Mouse (Mus musculus) forebrain, postnatal 0 days (tissue): ENCODE data around the gene Siglece. TPM values are rescaled to one million over a fixed set of nuclear protein-coding genes. Genes with fewer than 3 reads are reported as not detected.

Experiments
- ATAC-seq: fragments of 200-750 bp; cut with Nextera tagmentation; 2 replicates; pipeline ENCODE4 v1.8.0; 2017; ENCODE audit warnings: mild to moderate bottlenecking, moderate library complexity
- DNase-seq: peaks from one replicate; pipeline ENCODE4 v3.0.0-alpha.2; 2015
- H3K27ac ChIP-seq: fragments of 300-500 bp; sonication (generic); 2 replicates; pipeline ENCODE4 v1.5.1; 2014; ENCODE audit warnings: low read depth, mild to moderate bottlenecking, antibody characterized with exemption, low read length, moderate library complexity, mixed read lengths
- H3K27me3 ChIP-seq: fragments of 300-500 bp; sonication (generic); 2 replicates; pipeline ENCODE4 v1.6.1; 2014; ENCODE audit warnings: mild to moderate bottlenecking, low read length, mixed read lengths; ENCODE audit not compliant: insufficient read depth
- H3K36me3 ChIP-seq: fragments of 300-500 bp; sonication (generic); 2 replicates; pipeline ENCODE4 v1.6.1; 2014; ENCODE audit warnings: mild to moderate bottlenecking, moderate library complexity; ENCODE audit not compliant: insufficient read depth
- H3K4me1 ChIP-seq: fragments of 300-500 bp; sonication (generic); 2 replicates; pipeline ENCODE4 v1.6.1; 2014; ENCODE audit warnings: antibody characterized with exemption; ENCODE audit not compliant: insufficient read depth
- H3K4me2 ChIP-seq: fragments of 300-500 bp; sonication (generic); 2 replicates; pipeline ENCODE4 v1.6.1; 2014; ENCODE audit warnings: low read depth, mild to moderate bottlenecking, moderate library complexity
- H3K4me3 ChIP-seq: fragments of 300-500 bp; sonication (generic); 2 replicates; pipeline ENCODE4 v1.5.1; 2014; ENCODE audit warnings: low read depth, low read length, mixed read lengths
- H3K9ac ChIP-seq: fragments of 300-500 bp; sonication (generic); 2 replicates; pipeline ENCODE4 v1.6.1; 2014; ENCODE audit warnings: mild to moderate bottlenecking
- H3K9me3 ChIP-seq: fragments of 300-500 bp; sonication (generic); 2 replicates; pipeline ENCODE4 v1.6.1; 2016; ENCODE audit warnings: low read length
- CTCF ChIP-seq: sonication (generic); IDR thresholded peaks from 2 replicates; pipeline ENCODE4 v1.5.1; 2016; ENCODE audit warnings: antibody characterized with exemption, control low read depth, low read depth
- WGBS: fragments of 180-500 bp; shearing (Covaris S2); extraction: QIAGEN DNeasy Blood & Tissue Kit; methylation state at CpG from one replicate; pipeline ENCODE4 v1.1.7; 2014; 5-methylcytosine and 5-hydroxymethylcytosine counted together
- polyA plus RNA-seq: library from polyadenylated mRNA; unstranded; fragments of >200 nt; fragmentation: Nextera tagmentation; extraction: Ambion mirVana; gene quantifications from 2 replicates; pipeline ENCODE4 v1.2.1, GENCODE M21; 2015
- total RNA-seq: library from RNA; depleted of rRNA; stranded (reverse); fragments of >200 nt; gene quantifications from 2 replicates; pipeline ENCODE4 v1.2.3, GENCODE M21; 2014; rRNA removed

Siglece gene
- total and polyA plus RNA-seq, 2 experiments from 2014 or later, result 0.31 to 1.2 TPM

GRCm38 (mm10) chr7:43608316-43608824 lies 51.6 kb downstream of the Siglece start:
- no peaks in the 10 kb centered on the region for H3K36me3 ChIP-seq
- H3K9me3 ChIP-seq, result no peaks in the 10 kb centered on the region
- DNase-seq, result no peak
- ATAC-seq, result no peak
- H3K27me3 ChIP-seq, result no peaks in the 10 kb centered on the region
- TF ChIP-seq CTCF, result no peak
- no peaks in the 10 kb centered on the region for H3K4me1 ChIP-seq
- H3K9ac ChIP-seq, result no peak overlapping the region
- H3K4me3 ChIP-seq, result no peak overlapping the region
- no peak overlapping the region for H3K27ac ChIP-seq
- WGBS, result 79% methylated on average over 7 of the region's 7 CpGs
- H3K4me2 ChIP-seq, result no peak overlapping the region

DNA sequence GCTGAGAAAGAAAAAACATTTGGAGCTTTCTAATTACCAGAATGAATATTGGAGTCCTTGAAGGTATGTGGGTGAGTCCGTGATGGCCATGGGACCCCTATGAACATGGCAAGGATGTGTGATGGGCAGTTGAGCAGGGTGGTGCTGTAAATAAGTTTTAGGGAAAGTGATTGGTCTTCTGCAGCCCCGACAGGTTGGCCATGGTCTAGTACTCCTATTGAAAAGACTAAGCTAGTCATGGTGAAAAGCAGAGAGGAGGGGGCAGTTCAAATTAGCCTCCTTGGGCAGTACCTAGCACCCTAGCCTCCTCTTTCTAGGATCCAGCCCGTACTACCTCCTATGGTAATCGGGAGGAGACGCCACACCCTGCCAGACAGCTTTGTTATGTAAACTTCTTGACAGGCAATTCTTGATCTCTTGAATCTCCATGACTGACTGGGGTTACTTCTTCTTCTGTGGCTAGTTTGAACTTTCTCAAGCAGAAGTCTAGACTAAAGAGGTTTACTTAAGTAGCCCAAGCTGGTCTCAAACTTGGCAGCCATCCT lies 52.1 kb downstream of the Siglece start:
- H3K9me3 ChIP-seq, result no peaks in the 10 kb centered on the region
- no peak for TF ChIP-seq CTCF
- no peak overlapping the region for H3K4me3 ChIP-seq
- no peak for ATAC-seq
- 54% methylated on average over 5 of the region's 5 CpGs for WGBS
- DNase-seq, result no peak
- no peak overlapping the region for H3K27ac ChIP-seq
- H3K4me2 ChIP-seq, result peak overlapping the region; percentile 75; the same call in 1 of the 2 replicates
- no peaks in the 10 kb centered on the region for H3K36me3 ChIP-seq
- H3K27me3 ChIP-seq, result no peaks in the 10 kb centered on the region
- no peaks in the 10 kb centered on the region; the same call in 1 of the 2 replicates for H3K4me1 ChIP-seq
- no peak overlapping the region for H3K9ac ChIP-seq

DNA sequence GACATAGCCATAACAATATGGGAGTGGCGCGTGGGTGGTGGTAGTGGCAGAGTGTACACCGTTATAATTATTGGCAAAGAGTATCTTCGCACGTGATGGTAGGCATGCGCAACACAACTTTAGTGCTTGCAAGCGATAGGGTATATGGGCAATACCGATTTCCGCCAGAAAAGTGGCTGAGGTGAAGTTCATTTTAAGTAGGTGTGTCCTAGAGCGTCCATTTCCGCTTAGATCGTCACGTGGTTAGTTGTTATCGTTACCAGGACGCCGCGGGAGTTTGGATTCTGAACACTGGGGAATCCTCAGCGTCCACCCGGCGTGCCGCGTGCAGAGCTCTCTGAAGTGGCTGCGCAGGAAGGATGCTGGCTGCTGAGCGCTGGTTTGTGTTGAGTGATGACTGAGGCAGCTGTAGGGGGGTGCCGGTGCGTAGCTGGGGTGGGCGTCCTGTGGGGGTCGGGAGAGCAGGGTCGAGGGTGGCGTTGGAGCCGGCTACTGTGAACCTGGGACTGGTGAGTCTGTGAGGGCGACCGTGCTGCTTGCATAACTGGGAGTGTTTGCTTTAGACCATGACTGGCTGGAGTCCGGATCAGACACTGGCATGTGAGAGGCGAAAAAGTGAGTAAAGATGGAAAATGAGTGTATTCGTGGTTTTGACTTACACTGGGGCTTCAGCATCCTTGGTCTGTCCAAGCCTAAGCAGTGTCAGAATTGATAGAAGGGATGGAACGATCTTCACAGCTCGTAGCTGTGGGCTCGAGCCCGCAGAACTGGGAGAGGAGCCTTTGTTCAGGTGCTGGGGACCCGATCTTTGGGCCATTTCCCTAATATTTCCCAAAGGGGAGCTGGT lies 52.8 kb downstream of the Siglece start, which contains the start of gene Zfp819:
Gene Zfp819, plus strand, starts transcription at position 274 of the 847 bp plus-strand sequence.
- H3K9ac ChIP-seq, result peak within 1 kb of the TSS; percentile 28; the same call in 1 of the 2 replicates
- DNase-seq (peak; percentile 81), ATAC-seq (peak; percentile 96)
- no peaks in the 10 kb centered on the region for H3K9me3 ChIP-seq
- no peaks in the 10 kb centered on the region; the same call in 1 of the 2 replicates for H3K4me1 ChIP-seq
- H3K36me3 ChIP-seq, result no peaks in the 10 kb centered on the region
- no peak for TF ChIP-seq CTCF
- H3K4me3 ChIP-seq, result peak within 1 kb of the TSS; percentile 39
- WGBS, result 14% methylated on average over 41 of the region's 41 CpGs
- peak within 1 kb of the TSS; percentile 75 for H3K4me2 ChIP-seq
- H3K27ac ChIP-seq, result no peak within 1 kb of the TSS
- no peaks in the 10 kb centered on the region for H3K27me3 ChIP-seq

- Histone ChIP-seq H3K4me3 (no peak overlapping the region), H3K36me3 (no peaks in the 10 kb centered on the region), H3K27me3 (no peaks in the 10 kb centered on the region), H3K9me3 (no peaks in the 10 kb centered on the region), H3K27ac (no peak overlapping the region), H3K9ac (no peak overlapping the region), H3K4me2 (no peak overlapping the region), H3K4me1 (no peaks in the 10 kb centered on the region; the same call in 1 of the 2 replicates)
- 12% methylated on average over 5 of the region's 5 CpGs for WGBS
- no peak for ATAC-seq
- no peak for TF ChIP-seq CTCF
- DNase-seq, result no peak
These were observed 58.1 kb downstream of the Siglece start for GRCm38 (mm10) chr7:43601884-43602283.

Other genes starting within 250 kb of the Siglece start
- not detected in 2 replicates for gene Lim2, start 232.5 kb downstream of the Siglece start, total RNA-seq
- gene Lim2, start 232.5 kb downstream of the Siglece start, polyA plus RNA-seq, result not detected in 2 replicates
- not detected in 2 replicates for gene Nkg7, start 223.1 kb downstream of the Siglece start, total RNA-seq
- not detected in 2 replicates for gene Nkg7, start 223.1 kb downstream of the Siglece start, polyA plus RNA-seq
- gene Cldnd2, start 219.4 kb downstream of the Siglece start, total RNA-seq, result not detected in 2 replicates
- gene Cldnd2, start 219.4 kb downstream of the Siglece start, polyA plus RNA-seq, result not detected in 2 replicates
- gene Etfb, start 216.1 kb downstream of the Siglece start, total RNA-seq, result 38.2 and 46.1 TPM in 2 replicates
- 101 and 117 TPM in 2 replicates for gene Etfb, start 216.1 kb downstream of the Siglece start, polyA plus RNA-seq
- 0.31 and 3.7 TPM in 2 replicates for gene Gm45233, start 216.0 kb downstream of the Siglece start, total RNA-seq
- 0.30 TPM in 1 of 2 replicates, not detected in the other for gene Gm45233, start 216.0 kb downstream of the Siglece start, polyA plus RNA-seq
- gene Vsig10l, start 197.0 kb downstream of the Siglece start, total RNA-seq, result 4.2 and 16.9 TPM in 2 replicates
- gene Vsig10l, start 197.0 kb downstream of the Siglece start, polyA plus RNA-seq, result 8.1 and 13.8 TPM in 2 replicates
- gene Iglon5, start 170.1 kb downstream of the Siglece start, total RNA-seq, result 24.9 and 26.1 TPM in 2 replicates
- 3.0 and 4.4 TPM in 2 replicates for gene Iglon5, start 170.1 kb downstream of the Siglece start, polyA plus RNA-seq
- gene 4931406B18Rik, start 154.2 kb downstream of the Siglece start, total RNA-seq, result not detected in 2 replicates
- gene 4931406B18Rik, start 154.2 kb downstream of the Siglece start, polyA plus RNA-seq, result not detected in 2 replicates
- 0.77 and 1.0 TPM in 2 replicates for gene Cd33, start 115.7 kb downstream of the Siglece start, total RNA-seq
- 1.2 and 1.7 TPM in 2 replicates for gene Cd33, start 115.7 kb downstream of the Siglece start, polyA plus RNA-seq
- 12.4 and 12.6 TPM in 2 replicates for gene Zfp658, start 97.9 kb downstream of the Siglece start, total RNA-seq
- gene Zfp658, start 97.9 kb downstream of the Siglece start, polyA plus RNA-seq, result 1.6 and 3.1 TPM in 2 replicates
- 20.2 and 22.5 TPM in 2 replicates for gene Zfp719, start 80.6 kb downstream of the Siglece start, total RNA-seq
- gene Zfp719, start 80.6 kb downstream of the Siglece start, polyA plus RNA-seq, result 3.2 and 5.8 TPM in 2 replicates
- 0.33 and 0.85 TPM in 2 replicates for gene Zfp819, start 53.0 kb downstream of the Siglece start, total RNA-seq
- 0.23 TPM in 2 replicates for gene Zfp819, start 53.0 kb downstream of the Siglece start, polyA plus RNA-seq
- 0.15 TPM in 1 of 2 replicates, not detected in the other for gene Ceacam18, start 25.5 kb downstream of the Siglece start, total RNA-seq
- gene Ceacam18, start 25.5 kb downstream of the Siglece start, polyA plus RNA-seq, result not detected in 2 replicates
- 36.9 and 40.3 TPM in 2 replicates for gene Ctu1, start 11.9 kb upstream of the Siglece start, total RNA-seq
- 22.5 and 22.9 TPM in 2 replicates for gene Ctu1, start 11.9 kb upstream of the Siglece start, polyA plus RNA-seq
- not detected in 2 replicates for gene Klk14, start 30.3 kb upstream of the Siglece start, total RNA-seq
- gene Klk14, start 30.3 kb upstream of the Siglece start, polyA plus RNA-seq, result not detected in 2 replicates
- gene Klk13, start 52.4 kb upstream of the Siglece start, total RNA-seq, result not detected in 2 replicates
- gene Klk13, start 52.4 kb upstream of the Siglece start, polyA plus RNA-seq, result 0.11 TPM in 1 of 2 replicates, not detected in the other
- not detected in 2 replicates for gene Klk12, start 108.7 kb upstream of the Siglece start, total RNA-seq
- gene Klk12, start 108.7 kb upstream of the Siglece start, polyA plus RNA-seq, result not detected in 2 replicates
- not detected in 2 replicates for gene Klk11, start 114.4 kb upstream of the Siglece start, total RNA-seq
- gene Klk11, start 114.4 kb upstream of the Siglece start, polyA plus RNA-seq, result 0.15 TPM in 1 of 2 replicates, not detected in the other
- 0.23 TPM in 1 of 2 replicates, not detected in the other for gene Klk10, start 120.9 kb upstream of the Siglece start, total RNA-seq
- 0.18 and 0.30 TPM in 2 replicates for gene Klk10, start 120.9 kb upstream of the Siglece start, polyA plus RNA-seq
- not detected in 2 replicates for gene Klk9, start 131.7 kb upstream of the Siglece start, total RNA-seq
- not detected in 2 replicates for gene Klk9, start 131.7 kb upstream of the Siglece start, polyA plus RNA-seq
- gene Klk8, start 137.4 kb upstream of the Siglece start, total RNA-seq, result 8.4 and 13.4 TPM in 2 replicates
- gene Klk8, start 137.4 kb upstream of the Siglece start, polyA plus RNA-seq, result 10.4 TPM in 2 replicates
- gene Klk7, start 151.1 kb upstream of the Siglece start, total RNA-seq, result not detected in 2 replicates
- gene Klk7, start 151.1 kb upstream of the Siglece start, polyA plus RNA-seq, result 0.08 and 0.18 TPM in 2 replicates
- gene Klk6, start 164.3 kb upstream of the Siglece start, total RNA-seq, result not detected in 2 replicates
- gene Klk6, start 164.3 kb upstream of the Siglece start, polyA plus RNA-seq, result not detected in 2 replicates
- not detected in 2 replicates for gene Klk5, start 181.8 kb upstream of the Siglece start, total RNA-seq
- gene Klk5, start 181.8 kb upstream of the Siglece start, polyA plus RNA-seq, result not detected in 2 replicates
- 0.71 TPM in 1 of 2 replicates, not detected in the other for gene Klk4, start 221.0 kb upstream of the Siglece start, total RNA-seq
- gene Klk4, start 221.0 kb upstream of the Siglece start, polyA plus RNA-seq, result 1.1 and 1.3 TPM in 2 replicates